Mouse (Mus musculus) forebrain, embryonic 12.5 days (tissue): Measurements from ENCODE around the gene Pnp2. TPM values are rescaled to one million over a fixed set of nuclear protein-coding genes. Genes with fewer than 3 reads are reported as not detected.
"Not testable (repeated sequence)": the region's sequence is repeated elsewhere in the genome, so short reads cannot be mapped to it uniquely, and the experiment has no call there.

Source experiments
- ATAC-seq: fragments of 200-750 bp; cut with Nextera tagmentation; 2 replicates; pipeline ENCODE4 v1.8.0; 2017; ENCODE audit warnings: moderate TSS enrichment; ENCODE audit not compliant: low FRiP score
- H3K27ac ChIP-seq: fragments of 300-500 bp; sonication (generic); 2 replicates; pipeline ENCODE4 v1.5.1; 2016; ENCODE audit warnings: mild to moderate bottlenecking
- H3K27me3 ChIP-seq: fragments of 300-500 bp; sonication (generic); 2 replicates; pipeline ENCODE4 v1.6.1; 2016; ENCODE audit warnings: mild to moderate bottlenecking
- H3K36me3 ChIP-seq: fragments of 300-500 bp; sonication (generic); replicated peaks from 2 replicates; pipeline ENCODE4 v1.6.1; 2016; ENCODE audit warnings: mild to moderate bottlenecking
- H3K4me1 ChIP-seq: fragments of 300-500 bp; sonication (generic); 2 replicates; pipeline ENCODE4 v1.6.1; 2016
- H3K4me2 ChIP-seq: fragments of 300-500 bp; sonication (generic); 2 replicates; pipeline ENCODE4 v1.6.1; 2016; ENCODE audit warnings: mild to moderate bottlenecking, moderate library complexity
- H3K4me3 ChIP-seq: fragments of 300-500 bp; sonication (generic); replicated peaks from 2 replicates; pipeline ENCODE4 v1.5.1; 2016; ENCODE audit warnings: mild to moderate bottlenecking
- H3K9ac ChIP-seq: fragments of 300-500 bp; sonication (generic); 2 replicates; pipeline ENCODE4 v1.6.1; 2016; ENCODE audit warnings: mild to moderate bottlenecking
- H3K9me3 ChIP-seq: fragments of 300-500 bp; sonication (generic); 2 replicates; pipeline ENCODE4 v1.6.1; 2016
- WGBS: fragments of 180-500 bp; shearing (Covaris S2); methylation state at CpG from one replicate; pipeline ENCODE4 v1.1.7; 2016; 5-methylcytosine and 5-hydroxymethylcytosine counted together
- polyA plus RNA-seq: library from polyadenylated mRNA; unstranded; fragments of >200 nt; fragmentation: Nextera tagmentation; extraction: Ambion mirVana; gene quantifications from 2 replicates; pipeline ENCODE4 v1.2.1, GENCODE M21; 2016

Gene Pnp2
- polyA plus RNA-seq, 1 experiment from 2014 or later = 0.42 TPM

DNA sequence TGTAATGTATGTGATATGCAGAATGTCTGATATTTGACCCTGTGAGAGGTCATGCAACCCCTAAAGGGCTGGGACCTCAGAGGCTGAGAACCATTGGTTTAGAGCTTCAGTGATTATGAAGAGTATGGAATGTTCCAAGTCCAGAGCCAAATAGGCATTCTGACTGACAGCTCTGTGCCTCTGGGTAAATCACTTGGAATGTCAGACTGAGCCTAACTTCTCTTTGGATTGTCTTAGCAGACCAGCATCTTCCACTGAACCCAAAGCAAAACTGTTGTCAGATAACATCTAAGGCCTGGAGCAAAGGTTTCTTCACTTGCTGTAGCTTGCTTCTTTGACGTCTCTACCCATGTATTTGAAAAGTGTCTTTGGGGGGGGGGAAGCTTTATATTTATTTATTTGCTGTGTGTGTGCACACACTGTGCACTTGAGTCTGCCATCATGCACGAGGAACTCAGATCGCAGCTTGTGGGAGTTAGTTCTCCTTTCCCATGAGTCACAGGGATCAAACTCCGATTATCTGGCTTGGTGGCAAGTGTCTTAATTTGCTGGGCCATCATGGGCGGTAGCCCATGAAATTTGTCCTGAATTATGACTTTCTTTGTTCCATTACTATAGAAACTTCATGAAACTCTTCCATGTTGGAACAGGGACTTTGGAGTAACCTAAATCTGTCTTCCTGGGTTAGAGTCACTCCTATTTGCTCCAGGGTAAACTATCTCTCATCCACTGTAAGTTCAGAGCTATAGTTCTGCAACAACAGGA lies 12.6 kb downstream of the Pnp2 start:
- no peak for ATAC-seq
- H3K4me3 ChIP-seq = no peak overlapping the region
- no peak overlapping the region for H3K4me2 ChIP-seq
- no peaks in the 10 kb centered on the region for H3K9me3 ChIP-seq
- H3K4me1 ChIP-seq = peaks cover 13% of the 10 kb centered on the region
- H3K27ac ChIP-seq = no peak overlapping the region
- H3K27me3 ChIP-seq = no peaks in the 10 kb centered on the region
- no peak overlapping the region for H3K9ac ChIP-seq
- H3K36me3 ChIP-seq = no peaks in the 10 kb centered on the region
- 79% methylated on average over 5 of the region's 5 CpGs for WGBS

DNA sequence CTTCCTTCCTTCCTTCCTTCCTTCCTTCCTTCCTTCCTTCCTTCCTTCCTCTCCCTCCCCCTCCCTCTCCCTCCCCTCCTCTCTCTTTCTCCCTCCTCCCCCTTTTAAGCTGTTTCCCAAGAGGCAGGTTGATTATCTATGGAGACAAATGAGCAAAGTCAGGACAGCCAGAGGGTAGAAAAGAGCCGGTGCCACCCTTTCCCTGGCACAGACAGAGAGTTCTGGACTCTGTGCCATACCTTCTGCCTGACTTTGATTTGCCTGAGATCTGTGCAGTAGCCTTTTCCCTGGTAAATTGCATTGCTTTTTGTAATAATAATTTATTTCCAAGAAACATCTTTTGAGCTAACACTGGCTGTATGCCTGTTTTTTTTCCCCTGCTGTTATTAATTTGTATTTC lies 13.2 kb downstream of the Pnp2 start:
- H3K9ac ChIP-seq = no peak overlapping the region
- no peak overlapping the region for H3K27ac ChIP-seq
- H3K4me1 ChIP-seq = peaks cover 13% of the 10 kb centered on the region
- H3K36me3 ChIP-seq = no peaks in the 10 kb centered on the region
- H3K4me3 ChIP-seq = no peak overlapping the region
- no peaks in the 10 kb centered on the region for H3K27me3 ChIP-seq
- no peak overlapping the region for H3K4me2 ChIP-seq
- H3K9me3 ChIP-seq = no peaks in the 10 kb centered on the region
- 0% methylated on average over 1 of the region's 1 CpGs for WGBS
- ATAC-seq = no peak

DNA sequence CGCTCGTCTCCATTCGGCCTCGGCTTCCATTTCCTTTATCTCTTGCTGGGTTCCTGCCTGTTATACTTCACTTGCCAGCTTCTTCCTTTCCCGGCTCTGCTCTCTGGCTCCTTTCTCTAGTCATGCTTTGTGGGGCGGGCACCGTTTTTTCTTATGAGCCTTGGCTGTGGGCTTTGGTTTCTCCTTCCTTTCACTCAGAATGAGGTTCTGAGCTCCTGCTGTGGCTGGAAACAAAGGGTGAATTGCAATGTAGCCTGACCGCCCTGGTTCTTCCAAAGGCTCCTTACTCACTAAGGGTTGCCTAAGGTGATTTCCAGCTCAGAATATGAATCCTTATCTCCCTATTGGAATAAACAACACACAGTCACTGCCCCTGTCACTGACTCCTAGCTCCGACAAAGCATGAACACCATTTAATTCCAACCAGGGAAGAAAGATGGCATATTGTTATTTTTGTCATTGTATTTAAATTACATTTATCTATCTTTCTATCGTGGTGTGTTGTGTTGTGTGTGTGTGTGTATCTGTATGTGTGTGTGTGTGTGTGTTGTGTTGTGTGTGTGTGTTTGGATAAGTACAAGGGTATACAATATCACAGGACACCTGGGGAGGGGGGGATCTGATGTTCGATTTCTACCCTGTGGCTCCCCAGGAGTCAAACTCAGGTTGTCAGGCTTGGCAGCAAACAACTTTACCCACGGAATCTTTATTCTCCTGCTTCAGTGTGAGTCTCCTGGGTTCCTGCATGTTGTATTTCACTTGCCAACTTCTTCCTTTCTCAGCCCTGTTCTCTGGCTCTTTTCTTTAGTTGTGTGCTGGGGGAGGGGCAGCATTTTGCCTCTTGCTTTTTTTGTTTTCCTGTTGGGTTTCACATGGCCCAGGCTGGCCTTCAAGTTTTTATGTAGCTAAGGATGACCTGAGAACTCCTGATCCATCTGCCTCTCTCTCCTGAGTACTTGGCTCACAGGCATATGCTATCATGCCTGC lies 14.1 kb downstream of the Pnp2 start:
- ATAC-seq = no peak
- no peak overlapping the region for H3K9ac ChIP-seq
- 0 out of 2 replicates have a peak overlapping the region, but pooled peaks have one; percentile 15 for H3K27ac ChIP-seq

DNA sequence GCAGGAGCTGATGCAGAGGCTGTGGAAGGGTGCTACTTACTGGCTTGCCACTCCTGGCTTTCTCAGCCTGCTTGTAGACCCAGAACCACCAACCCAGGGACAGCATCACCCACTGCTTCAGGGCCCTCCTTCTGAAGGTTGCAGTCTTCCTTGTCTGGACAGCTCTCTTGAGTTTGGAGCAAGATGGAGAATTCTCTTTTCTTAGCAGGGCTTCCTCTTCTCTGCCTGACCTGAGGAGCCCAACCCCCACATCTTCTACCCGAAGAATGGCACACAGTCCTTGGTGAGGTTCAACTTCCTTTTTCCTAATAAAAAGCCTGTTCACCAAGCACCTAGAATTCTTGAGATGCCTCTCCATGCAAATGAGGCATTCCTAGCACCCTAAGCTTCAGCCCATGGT lies 15.0 kb downstream of the Pnp2 start:
- H3K9me3 ChIP-seq = no peaks in the 10 kb centered on the region
- H3K9ac ChIP-seq = no peak overlapping the region
- H3K4me2 ChIP-seq = no peak overlapping the region
- no peaks in the 10 kb centered on the region for H3K27me3 ChIP-seq
- no peaks in the 10 kb centered on the region for H3K36me3 ChIP-seq
- no peak overlapping the region for H3K27ac ChIP-seq
- no peak for ATAC-seq
- 69% methylated on average over 1 of the region's 1 CpGs for WGBS
- no peak overlapping the region for H3K4me3 ChIP-seq
- H3K4me1 ChIP-seq = peaks cover 13% of the 10 kb centered on the region

More for the DNA sequence above, 14.1 kb downstream of the Pnp2 start:
- H3K36me3 ChIP-seq = no peaks in the 10 kb centered on the region
- peaks cover 13% of the 10 kb centered on the region for H3K4me1 ChIP-seq
- no peaks in the 10 kb centered on the region for H3K9me3 ChIP-seq
- 13% methylated on average over 12 of the region's 12 CpGs for WGBS
- H3K4me2 ChIP-seq = peak overlapping the region; percentile 29
- H3K4me3 ChIP-seq = no peak overlapping the region
- no peaks in the 10 kb centered on the region for H3K27me3 ChIP-seq

- H3K27ac ChIP-seq, H3K4me3 ChIP-seq, ATAC-seq, H3K36me3 ChIP-seq, H3K9ac ChIP-seq, H3K9me3 ChIP-seq, H3K27me3 ChIP-seq, H3K4me2 ChIP-seq: not testable (repeated sequence)
- H3K4me1 ChIP-seq = peaks cover 19% of the 10 kb centered on the region
- 91% methylated on average over 5 of the region's 5 CpGs for WGBS
Observed at GRCm38 (mm10) chr14:50973054-50973453, 17.3 kb downstream of the Pnp2 start.

- Histone ChIP-seq H3K4me2 (no peak overlapping the region), H3K27ac (no peak overlapping the region)
- WGBS = 22% methylated on average over 4 of the region's 4 CpGs
Observed at GRCm38 (mm10) chr14:50973700-50974099, 17.9 kb downstream of the Pnp2 start.

DNA sequence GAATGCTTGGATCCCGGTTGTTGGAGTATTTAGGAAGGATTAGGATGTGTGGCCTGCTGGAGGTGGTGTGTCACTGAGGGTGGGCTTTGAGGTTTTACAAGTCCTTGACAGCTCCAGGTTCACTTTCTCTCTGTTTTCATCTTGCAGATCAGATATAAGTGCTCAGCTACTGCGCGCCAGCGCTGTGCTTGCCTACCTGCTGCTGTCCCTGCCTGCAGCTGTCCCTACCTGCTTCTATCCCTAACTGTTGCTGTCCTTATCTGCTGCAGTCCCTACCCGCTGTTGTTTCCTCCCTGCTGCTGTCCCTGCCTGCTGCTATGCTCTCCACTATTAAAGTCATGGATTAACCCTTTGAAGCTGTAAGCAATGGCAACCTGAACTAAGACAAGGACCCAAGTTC lies 19.2 kb downstream of the Pnp2 start:
- H3K27ac ChIP-seq = no peak overlapping the region
- no peak for ATAC-seq
- H3K4me3 ChIP-seq = no peak overlapping the region
- H3K9me3 ChIP-seq = no peaks in the 10 kb centered on the region
- no peaks in the 10 kb centered on the region for H3K36me3 ChIP-seq
- no peak overlapping the region for H3K4me2 ChIP-seq
- peaks cover 9% of the 10 kb centered on the region for H3K4me1 ChIP-seq
- H3K27me3 ChIP-seq = no peaks in the 10 kb centered on the region
- no peak overlapping the region for H3K9ac ChIP-seq
- 53% methylated on average over 5 of the region's 5 CpGs for WGBS

More at GRCm38 (mm10) chr14:50973700-50974099, 17.9 kb downstream of the Pnp2 start:
- Histone ChIP-seq H3K4me1 (peaks cover 19% of the 10 kb centered on the region), H3K27me3 (no peaks in the 10 kb centered on the region), H3K36me3 (no peaks in the 10 kb centered on the region), H3K9me3 (no peaks in the 10 kb centered on the region), H3K4me3 (no peak overlapping the region), H3K9ac (no peak overlapping the region)
- ATAC-seq = no peak

DNA sequence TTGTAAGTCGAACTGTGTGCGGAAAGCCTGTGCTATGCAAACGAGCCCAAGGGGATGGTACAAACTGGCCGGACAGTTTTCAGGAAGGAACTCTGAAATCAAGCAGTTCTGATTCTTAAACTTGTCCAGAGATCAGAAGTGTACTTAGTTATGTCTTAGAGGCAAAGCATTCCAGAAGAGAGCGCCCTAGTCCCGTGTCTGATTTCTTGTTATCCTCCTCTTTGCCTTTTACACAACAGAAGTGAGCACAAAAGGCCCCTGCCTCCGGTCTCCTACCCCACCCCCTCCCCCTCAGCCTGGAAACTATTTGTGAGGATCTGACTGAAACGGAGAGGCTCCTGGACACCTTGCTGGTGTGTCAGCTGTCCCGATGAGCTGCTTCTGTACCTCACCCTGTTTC lies 20.9 kb downstream of the Pnp2 start:
- H3K4me2 ChIP-seq = peak overlapping the region; percentile 1
- WGBS = 9% methylated on average over 9 of the region's 9 CpGs
- no peaks in the 10 kb centered on the region for H3K36me3 ChIP-seq

GRCm38 (mm10) chr14:50978451-50978850 lies 22.7 kb downstream of the Pnp2 start:
- not testable (repeated sequence) for H3K27ac ChIP-seq, ATAC-seq

More for the DNA sequence above, 20.9 kb downstream of the Pnp2 start:
- Histone ChIP-seq H3K9me3 (no peaks in the 10 kb centered on the region), H3K27me3 (no peaks in the 10 kb centered on the region), H3K4me1 (peaks cover 6% of the 10 kb centered on the region; the same call in 1 of the 2 replicates), H3K4me3 (no peak overlapping the region), H3K27ac (no peak overlapping the region), H3K9ac (no peak overlapping the region)
- ATAC-seq = no peak

DNA sequence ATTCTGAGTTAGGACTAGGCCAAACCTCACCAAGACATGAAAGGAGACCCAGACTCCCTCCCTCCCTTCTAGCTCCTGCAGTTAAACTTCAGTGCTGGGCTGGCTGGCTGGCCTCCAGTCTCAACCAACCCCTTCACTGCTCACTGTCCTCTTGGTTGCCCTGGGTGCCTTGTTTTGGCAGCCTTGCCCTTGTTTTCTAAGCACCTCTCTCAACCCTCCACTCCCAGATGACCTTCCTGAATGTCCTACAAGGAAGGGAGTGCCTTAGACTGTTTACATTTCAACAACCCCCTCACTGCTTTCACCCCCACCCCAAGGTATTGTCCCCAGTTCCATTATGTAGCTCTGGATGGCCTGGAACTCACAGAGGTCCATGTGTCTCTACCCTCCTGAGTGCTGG lies 23.8 kb downstream of the Pnp2 start:
- no peaks in the 10 kb centered on the region for H3K27me3 ChIP-seq
- no peaks in the 10 kb centered on the region for H3K9me3 ChIP-seq
- peaks cover 6% of the 10 kb centered on the region; the same call in 1 of the 2 replicates for H3K4me1 ChIP-seq
- no peak overlapping the region for H3K9ac ChIP-seq
- no peak overlapping the region for H3K27ac ChIP-seq
- no peaks in the 10 kb centered on the region for H3K36me3 ChIP-seq
- ATAC-seq = no peak
- H3K4me3 ChIP-seq = no peak overlapping the region
- H3K4me2 ChIP-seq = no peak overlapping the region

More at GRCm38 (mm10) chr14:50978451-50978850, 22.7 kb downstream of the Pnp2 start:
- 95% methylated on average over 6 of the region's 6 CpGs for WGBS
- H3K4me3 ChIP-seq, H3K4me1 ChIP-seq, H3K4me2 ChIP-seq, H3K9ac ChIP-seq, H3K9me3 ChIP-seq, H3K27me3 ChIP-seq, H3K36me3 ChIP-seq: not testable (repeated sequence)

DNA sequence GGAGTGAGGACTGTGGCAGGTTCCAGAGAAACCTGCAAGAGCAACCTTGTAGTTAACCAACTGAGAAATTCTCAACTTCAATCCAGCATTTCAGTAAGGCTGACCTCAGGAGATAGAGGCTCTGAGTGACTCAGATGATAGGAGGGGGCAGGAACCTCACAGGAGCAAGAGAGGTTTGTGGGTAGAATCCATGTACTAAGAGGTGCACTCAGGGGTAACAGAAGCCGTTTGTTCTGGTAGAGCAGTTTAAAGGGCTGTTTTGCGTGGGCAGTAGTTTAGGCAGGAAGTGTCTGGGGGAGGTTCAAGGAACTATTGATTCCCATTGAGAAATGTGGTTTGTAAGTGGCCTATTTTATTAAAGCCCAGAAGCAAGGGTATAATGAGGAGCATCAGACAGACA lies 25.4 kb downstream of the Pnp2 start:
- ATAC-seq = no peak
- Histone ChIP-seq H3K4me2 (no peak overlapping the region), H3K27ac (no peak overlapping the region), H3K4me1 (peaks cover 6% of the 10 kb centered on the region; the same call in 1 of the 2 replicates), H3K4me3 (no peak overlapping the region), H3K9ac (no peak overlapping the region), H3K27me3 (no peaks in the 10 kb centered on the region), H3K36me3 (no peaks in the 10 kb centered on the region), H3K9me3 (no peaks in the 10 kb centered on the region)
- 49% methylated on average over 2 of the region's 2 CpGs for WGBS

DNA sequence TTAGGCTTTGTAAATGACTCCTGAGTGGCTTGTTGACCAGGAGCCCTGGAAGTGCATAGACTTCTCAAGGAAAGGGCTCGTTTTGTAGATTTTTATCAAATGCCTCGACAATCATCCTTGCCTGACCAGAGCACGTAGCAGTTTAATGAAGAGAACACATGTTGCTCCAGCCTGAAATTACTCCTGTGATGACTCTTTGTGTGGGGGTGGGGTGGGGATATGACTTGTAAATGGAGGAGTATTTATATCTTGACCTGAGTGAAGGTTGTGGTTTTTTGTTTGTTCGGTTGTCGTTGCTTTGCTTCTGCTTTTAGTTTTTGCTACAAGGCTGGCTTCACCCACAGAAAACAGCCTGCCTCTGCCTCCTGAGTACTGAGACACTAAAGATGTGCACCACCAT lies 26.0 kb downstream of the Pnp2 start:
- H3K9ac ChIP-seq = no peak overlapping the region
- H3K4me3 ChIP-seq = no peak overlapping the region
- H3K27ac ChIP-seq = no peak overlapping the region
- H3K4me2 ChIP-seq = no peak overlapping the region
- no peaks in the 10 kb centered on the region for H3K27me3 ChIP-seq
- H3K9me3 ChIP-seq = no peaks in the 10 kb centered on the region
- ATAC-seq = no peak
- H3K4me1 ChIP-seq = peaks cover 2% of the 10 kb centered on the region; the same call in 1 of the 2 replicates
- 91% methylated on average over 5 of the region's 5 CpGs for WGBS
- H3K36me3 ChIP-seq = no peaks in the 10 kb centered on the region
